Mouse (Mus musculus): ENCODE data around the gene Crtac1.

DNA sequence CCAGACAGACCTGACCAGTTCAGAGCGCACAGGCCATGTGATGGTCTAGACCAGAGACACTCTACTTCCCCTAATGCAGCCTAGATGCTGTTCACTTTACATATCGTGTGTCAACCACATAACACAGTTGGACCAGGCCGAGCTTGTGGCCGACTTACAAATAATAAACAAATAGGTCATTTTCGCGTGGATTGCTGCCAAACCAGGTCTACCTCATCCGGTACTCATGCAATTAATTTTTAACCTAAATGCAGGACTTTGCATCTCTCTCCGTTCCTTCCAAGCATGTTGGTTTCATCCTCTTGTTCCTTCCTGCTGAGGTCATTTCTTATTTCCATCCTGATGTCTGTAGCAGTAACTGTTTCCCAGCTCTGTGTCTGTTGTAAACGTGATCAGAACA lies 22.4 kb upstream of the Crtac1 start:
- no peak for TF ChIP-seq CTCF (IDR thresholded peaks at IDR 0.05; ENCODE audit: low read depth)
- TF ChIP-seq EP300 (IDR thresholded peaks at IDR 0.05; ENCODE audit: low read depth): no peak
